Mouse (Mus musculus): ENCODE results near the gene Capza2.

Capza2 gene

DNA sequence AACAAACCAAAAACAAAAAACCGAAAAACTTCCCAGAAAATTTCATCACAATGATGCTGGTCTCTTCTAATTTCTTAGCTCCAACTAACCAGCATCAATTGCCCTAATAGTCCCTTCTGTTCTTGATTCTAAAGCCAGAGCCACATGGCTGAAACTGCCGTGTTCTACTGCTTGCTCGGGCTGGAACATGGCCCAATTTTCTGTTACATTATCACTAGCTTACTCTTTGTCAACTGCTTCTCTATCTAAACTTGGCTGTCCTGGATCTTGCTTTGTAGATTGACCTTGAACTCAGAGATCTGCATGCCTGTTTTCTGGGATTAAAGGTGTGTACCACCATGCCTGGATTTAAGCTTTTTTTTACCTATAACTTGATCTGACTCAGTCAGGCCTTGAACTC is 69.9 kb downstream of the Capza2 start:
- in situ Hi-C loops (cut with MboI, MseI): no loop called here
